Mouse (Mus musculus) stomach, embryonic 15.5 days (tissue): Measurements from ENCODE around the gene Fau. TPM values are rescaled to one million over a fixed set of nuclear protein-coding genes. Genes with fewer than 3 reads are reported as not detected.
A peak's percentile ranks its signal among the peaks of the same experiment; 100 is the strongest.

Experiments
- ATAC-seq: fragments of 200-750 bp; cut with Nextera tagmentation; 2 replicates; pipeline ENCODE4 v1.8.0; 2017; ENCODE audit warnings: low read depth, moderate number of reproducible peaks, moderate TSS enrichment; ENCODE audit not compliant: insufficient read depth, low FRiP score
- H3K27ac ChIP-seq: fragments of 300-500 bp; sonication (generic); 2 replicates; pipeline ENCODE4 v1.5.1; 2015; ENCODE audit warnings: mild to moderate bottlenecking, inconsistent platforms
- H3K27me3 ChIP-seq: fragments of 300-500 bp; sonication (generic); replicated peaks from 2 replicates; pipeline ENCODE4 v1.6.1; 2015; ENCODE audit warnings: inconsistent platforms
- H3K36me3 ChIP-seq: fragments of 300-500 bp; sonication (generic); 2 replicates; pipeline ENCODE4 v1.6.1; 2015; ENCODE audit warnings: inconsistent platforms
- H3K4me1 ChIP-seq: fragments of 300-500 bp; sonication (generic); 2 replicates; pipeline ENCODE4 v1.6.1; 2015; ENCODE audit warnings: inconsistent platforms
- H3K4me2 ChIP-seq: fragments of 300-500 bp; sonication (generic); 2 replicates; pipeline ENCODE4 v1.6.1; 2015; ENCODE audit warnings: mild to moderate bottlenecking, inconsistent platforms
- H3K4me3 ChIP-seq: fragments of 300-500 bp; sonication (generic); replicated peaks from 2 replicates; pipeline ENCODE4 v1.5.1; 2015; ENCODE audit warnings: inconsistent platforms
- H3K9ac ChIP-seq: fragments of 300-500 bp; sonication (generic); 2 replicates; pipeline ENCODE4 v1.6.1; 2015; ENCODE audit warnings: inconsistent platforms
- H3K9me3 ChIP-seq: fragments of 300-500 bp; sonication (generic); 2 replicates; pipeline ENCODE4 v1.6.1; 2016; ENCODE audit warnings: inconsistent platforms
- WGBS: fragments of 180-500 bp; shearing (Covaris S2); methylation state at CpG from one replicate; pipeline ENCODE4 v1.1.7; 2015; 5-methylcytosine and 5-hydroxymethylcytosine counted together
- polyA plus RNA-seq: library from polyadenylated mRNA; unstranded; fragments of >200 nt; fragmentation: Nextera tagmentation; extraction: Ambion mirVana; gene quantifications from 2 replicates; pipeline ENCODE4 v1.2.1, GENCODE M21; 2015

Fau gene
- 625 and 772 TPM in 2 replicates for polyA plus RNA-seq

- Histone ChIP-seq H3K4me2 (peak within 1 kb of the TSS; percentile 70), H3K9me3 (no peaks in the 10 kb centered on the region), H3K4me3 (peak within 1 kb of the TSS; percentile 86), H3K9ac (peak within 1 kb of the TSS; percentile 73), H3K27me3 (no peaks in the 10 kb centered on the region), H3K27ac (peak within 1 kb of the TSS; percentile 80), H3K4me1 (peaks cover 25% of the 10 kb centered on the region), H3K36me3 (peaks cover 33% of the 10 kb centered on the region)
- WGBS: under 1% methylated on average over 63 of the region's 63 CpGs
- ATAC-seq: peak; percentile 87
Measured at GRCm38 (mm10) chr19:6057313-6058096, at the start of gene Fau, which contains the start of gene Mrpl49. Fau (plus strand) TSS chr19:6057844. Mrpl49 (minus strand) TSS chr19:6057785.

- H3K27ac ChIP-seq: no peak overlapping the region
- H3K4me2 ChIP-seq: no peak overlapping the region
- H3K9ac ChIP-seq: no peak overlapping the region
- H3K4me1 ChIP-seq: peaks cover 1% of the 10 kb centered on the region; the same call in 1 of the 2 replicates
- peaks cover 2% of the 10 kb centered on the region; the same call in 1 of the 2 replicates for H3K36me3 ChIP-seq
- no peak overlapping the region for H3K4me3 ChIP-seq
- no peaks in the 10 kb centered on the region for H3K9me3 ChIP-seq
- no peaks in the 10 kb centered on the region for H3K27me3 ChIP-seq
- ATAC-seq: no peak
- 82% methylated on average over 8 of the region's 8 CpGs for WGBS
Measured at GRCm38 (mm10) chr19:6009137-6009536, 48.5 kb upstream of the Fau start.

- Histone ChIP-seq H3K9me3 (no peaks in the 10 kb centered on the region), H3K27ac (no peak overlapping the region), H3K27me3 (no peaks in the 10 kb centered on the region), H3K4me3 (peak overlapping the region; percentile 57), H3K4me1 (peaks cover 12% of the 10 kb centered on the region), H3K4me2 (peak overlapping the region; percentile 88; the same call in 1 of the 2 replicates), H3K9ac (no peak overlapping the region), H3K36me3 (peaks cover under 1% of the 10 kb centered on the region; the same call in 1 of the 2 replicates)
- WGBS: 87% methylated on average over 10 of the region's 10 CpGs
- ATAC-seq: no peak
Measured at GRCm38 (mm10) chr19:6013691-6014090, 44.0 kb upstream of the Fau start.

- peak overlapping the region; percentile 57 for H3K4me3 ChIP-seq
- H3K4me1 ChIP-seq: peaks cover 12% of the 10 kb centered on the region
- ATAC-seq: peak; percentile 93
- H3K36me3 ChIP-seq: no peaks in the 10 kb centered on the region; the same call in 1 of the 2 replicates
- H3K4me2 ChIP-seq: peak overlapping the region; percentile 88
- H3K9ac ChIP-seq: peak overlapping the region; percentile 50
- 2% methylated on average over 16 of the region's 18 CpGs for WGBS
- H3K27ac ChIP-seq: peak overlapping the region; percentile 71
- H3K27me3 ChIP-seq: no peaks in the 10 kb centered on the region
- H3K9me3 ChIP-seq: no peaks in the 10 kb centered on the region
Measured at GRCm38 (mm10) chr19:6014991-6015510, 42.6 kb upstream of the Fau start.

GRCm38 (mm10) chr19:6015511-6016315, 41.9 kb upstream of the Fau start, which contains the start of gene Capn1:
Capn1 (minus strand) TSS chr19:6015897.
- H3K4me1 ChIP-seq: peaks cover 12% of the 10 kb centered on the region
- WGBS: 3% methylated on average over 40 of the region's 40 CpGs
- H3K4me2 ChIP-seq: peak within 1 kb of the TSS; percentile 88
- H3K27me3 ChIP-seq: no peaks in the 10 kb centered on the region
- peak within 1 kb of the TSS; percentile 57 for H3K4me3 ChIP-seq
- H3K9ac ChIP-seq: peak within 1 kb of the TSS; percentile 50
- no peaks in the 10 kb centered on the region; the same call in 1 of the 2 replicates for H3K36me3 ChIP-seq
- ATAC-seq: peak; percentile 63
- H3K9me3 ChIP-seq: no peaks in the 10 kb centered on the region
- H3K27ac ChIP-seq: peak within 1 kb of the TSS; percentile 71

- 52% methylated on average over 7 of the region's 7 CpGs for WGBS
- H3K27me3 ChIP-seq: no peaks in the 10 kb centered on the region
- no peak for ATAC-seq
- no peaks in the 10 kb centered on the region for H3K9me3 ChIP-seq
- no peak overlapping the region for H3K4me2 ChIP-seq
- H3K9ac ChIP-seq: no peak overlapping the region
- H3K27ac ChIP-seq: no peak overlapping the region
- H3K4me3 ChIP-seq: no peak overlapping the region
- peaks cover 12% of the 10 kb centered on the region for H3K4me1 ChIP-seq
- H3K36me3 ChIP-seq: no peaks in the 10 kb centered on the region; the same call in 1 of the 2 replicates
Measured at GRCm38 (mm10) chr19:6016532-6016931, 41.1 kb upstream of the Fau start.

GRCm38 (mm10) chr19:6018142-6019089, 39.2 kb upstream of the Fau start:
- Histone ChIP-seq H3K4me1 (peaks cover 12% of the 10 kb centered on the region), H3K9ac (no peak overlapping the region), H3K9me3 (no peaks in the 10 kb centered on the region), H3K4me3 (no peak overlapping the region), H3K27ac (no peak overlapping the region), H3K27me3 (no peaks in the 10 kb centered on the region), H3K4me2 (no peak overlapping the region), H3K36me3 (no peaks in the 10 kb centered on the region; the same call in 1 of the 2 replicates)
- peak; percentile 41; the same call in 1 of the 2 replicates for ATAC-seq
- WGBS: 29% methylated on average over 15 of the region's 15 CpGs

- no peak for ATAC-seq
- H3K4me3 ChIP-seq: no peak overlapping the region
- H3K27ac ChIP-seq: no peak overlapping the region
- no peak overlapping the region for H3K9ac ChIP-seq
- H3K4me2 ChIP-seq: no peak overlapping the region
- H3K4me1 ChIP-seq: peaks cover 6% of the 10 kb centered on the region
- no peaks in the 10 kb centered on the region for H3K36me3 ChIP-seq
- H3K27me3 ChIP-seq: no peaks in the 10 kb centered on the region
- no peaks in the 10 kb centered on the region for H3K9me3 ChIP-seq
- 48% methylated on average over 3 of the region's 3 CpGs for WGBS
Measured at GRCm38 (mm10) chr19:6020276-6020675, 37.4 kb upstream of the Fau start.

GRCm38 (mm10) chr19:6023059-6023458, 34.6 kb upstream of the Fau start:
- Histone ChIP-seq H3K4me2 (no peak overlapping the region), H3K4me3 (no peak overlapping the region), H3K27ac (no peak overlapping the region), H3K27me3 (no peaks in the 10 kb centered on the region), H3K4me1 (no peaks in the 10 kb centered on the region), H3K36me3 (no peaks in the 10 kb centered on the region), H3K9me3 (no peaks in the 10 kb centered on the region), H3K9ac (no peak overlapping the region)
- WGBS: 57% methylated on average over 8 of the region's 8 CpGs
- no peak for ATAC-seq

GRCm38 (mm10) chr19:6023930-6024329, 33.7 kb upstream of the Fau start:
- H3K4me3 ChIP-seq: no peak overlapping the region
- H3K27me3 ChIP-seq: no peaks in the 10 kb centered on the region
- 78% methylated on average over 7 of the region's 7 CpGs for WGBS
- no peaks in the 10 kb centered on the region for H3K9me3 ChIP-seq
- H3K4me2 ChIP-seq: no peak overlapping the region
- H3K4me1 ChIP-seq: no peaks in the 10 kb centered on the region
- no peak overlapping the region for H3K27ac ChIP-seq
- ATAC-seq: no peak
- no peak overlapping the region for H3K9ac ChIP-seq
- H3K36me3 ChIP-seq: no peaks in the 10 kb centered on the region

GRCm38 (mm10) chr19:6028991-6029390, 28.7 kb upstream of the Fau start:
- H3K4me1 ChIP-seq: no peaks in the 10 kb centered on the region
- no peaks in the 10 kb centered on the region for H3K9me3 ChIP-seq
- 71% methylated on average over 6 of the region's 6 CpGs for WGBS
- H3K27ac ChIP-seq: no peak overlapping the region
- no peak for ATAC-seq
- H3K4me3 ChIP-seq: no peak overlapping the region
- no peaks in the 10 kb centered on the region for H3K36me3 ChIP-seq
- no peak overlapping the region for H3K9ac ChIP-seq
- no peaks in the 10 kb centered on the region for H3K27me3 ChIP-seq
- no peak overlapping the region for H3K4me2 ChIP-seq
